In genomic region chr13:73304729-73305128, GRCm38 (mm10) we compare ENCODE assay signal across 25 mouse cellular contexts. TPM values are rescaled to one million over a fixed set of nuclear protein-coding genes. Genes with fewer than 3 reads are reported as not detected.
A peak's percentile ranks its signal among the peaks of the same experiment; 100 is the strongest.
DNase-seq lines count a peak whose midpoint lies in the region; ATAC-seq lines count a peak whose summit lies in the region.
"Had no signal": no experiment of that assay in that cellular context is flagged by ENCODE, and none has a peak within 500 bp of the region (broad histone marks: within the 10 kb centered on the region; RNA-seq: fewer than 3 reads in every experiment).

No protein-coding gene starts in this region.

- 57% methylated on average over 6 of the region's 6 CpGs for WGBS in forebrain, embryonic 12.5 days
- 53% methylated on average over 6 of the region's 6 CpGs for WGBS in forebrain, embryonic 15.5 days
- 37% methylated on average over 6 of the region's 6 CpGs for WGBS in heart, embryonic 15.5 days
- 53% methylated on average over 6 of the region's 6 CpGs for WGBS in midbrain, embryonic 10.5 days
- WGBS in midbrain, embryonic 13.5 days: 48% methylated on average over 6 of the region's 6 CpGs
- 33% methylated on average over 6 of the region's 6 CpGs for WGBS in intestine, embryonic 16.5 days

- H3K4me3 ChIP-seq in forebrain, embryonic 12.5 days (replicated peaks): no peak overlapping the region
- H3K4me3 ChIP-seq in forebrain, embryonic 15.5 days: no peak overlapping the region
- no peak overlapping the region for H3K4me3 ChIP-seq in heart, embryonic 15.5 days
- no peak overlapping the region for H3K4me3 ChIP-seq in midbrain, embryonic 10.5 days
- H3K4me3 ChIP-seq in midbrain, embryonic 13.5 days (replicated peaks): no peak overlapping the region
- H3K4me3 ChIP-seq in intestine, embryonic 16.5 days (ENCODE audit: low read length): no peak overlapping the region
- H3K4me3 ChIP-seq: embryonic facial prominence, embryonic 12.5 days; erythroblast, embryonic 14.5 days; limb, embryonic 13.5 days; megakaryocyte, embryonic 14.5 days had no signal

- H3K4me2 ChIP-seq in forebrain, embryonic 12.5 days: no peak overlapping the region
- no peak overlapping the region for H3K4me2 ChIP-seq in forebrain, embryonic 15.5 days (replicated peaks)
- H3K4me2 ChIP-seq in heart, embryonic 15.5 days: no peak overlapping the region
- no peak overlapping the region for H3K4me2 ChIP-seq in midbrain, embryonic 13.5 days (replicated peaks)
- H3K4me2 ChIP-seq in intestine, embryonic 16.5 days (ENCODE audit: low read depth, low read length): no peak overlapping the region
- H3K4me2 ChIP-seq: embryonic facial prominence, embryonic 12.5 days; hindbrain, embryonic 14.5 days; limb, embryonic 13.5 days had no signal

- peaks cover 27% of the 10 kb centered on the region for H3K27me3 ChIP-seq in forebrain, embryonic 12.5 days
- no peaks in the 10 kb centered on the region for H3K27me3 ChIP-seq in forebrain, embryonic 15.5 days
- H3K27me3 ChIP-seq in heart, embryonic 15.5 days: 0 out of 2 replicates have a peak, but pooled peaks cover 2% of the 10 kb centered on the region
- peaks cover 47% of the 10 kb centered on the region for H3K27me3 ChIP-seq in midbrain, embryonic 10.5 days (ENCODE audit: low read depth, poor library complexity, severe bottlenecking)
- peaks cover 33% of the 10 kb centered on the region for H3K27me3 ChIP-seq in midbrain, embryonic 13.5 days
- no peaks in the 10 kb centered on the region for H3K27me3 ChIP-seq in intestine, embryonic 16.5 days (replicated peaks; ENCODE audit: control insufficient read depth, insufficient read depth, low read length)

- peaks cover 24% of the 10 kb centered on the region for H3K4me1 ChIP-seq in forebrain, embryonic 12.5 days
- H3K4me1 ChIP-seq in forebrain, embryonic 15.5 days: peaks cover 8% of the 10 kb centered on the region; the same call in 1 of the 2 replicates
- peaks cover 24% of the 10 kb centered on the region for H3K4me1 ChIP-seq in heart, embryonic 15.5 days (replicated peaks)
- peaks cover 37% of the 10 kb centered on the region for H3K4me1 ChIP-seq in midbrain, embryonic 10.5 days
- H3K4me1 ChIP-seq in midbrain, embryonic 13.5 days (replicated peaks): peaks cover 31% of the 10 kb centered on the region
- peaks cover 9% of the 10 kb centered on the region; the same call in 1 of the 2 replicates for H3K4me1 ChIP-seq in intestine, embryonic 16.5 days (ENCODE audit: control insufficient read depth, insufficient read depth, low read length)
- H3K4me1 ChIP-seq: embryonic facial prominence, embryonic 12.5 days; limb, embryonic 13.5 days had no signal

- no peaks in the 10 kb centered on the region for H3K9me3 ChIP-seq in forebrain, embryonic 12.5 days
- no peaks in the 10 kb centered on the region for H3K9me3 ChIP-seq in forebrain, embryonic 15.5 days
- no peaks in the 10 kb centered on the region for H3K9me3 ChIP-seq in heart, embryonic 15.5 days (replicated peaks)
- no peaks in the 10 kb centered on the region for H3K9me3 ChIP-seq in midbrain, embryonic 10.5 days (replicated peaks)
- no peaks in the 10 kb centered on the region for H3K9me3 ChIP-seq in midbrain, embryonic 13.5 days
- H3K9me3 ChIP-seq in intestine, embryonic 16.5 days (ENCODE audit: control insufficient read depth, low read length): no peaks in the 10 kb centered on the region
- H3K9me3 ChIP-seq: embryonic facial prominence, embryonic 12.5 days; limb, embryonic 13.5 days; megakaryocyte, embryonic 14.5 days had no signal

- peak overlapping the region; percentile 42; the same call in 1 of the 2 replicates for H3K27ac ChIP-seq in forebrain, embryonic 12.5 days
- H3K27ac ChIP-seq in forebrain, embryonic 15.5 days (replicated peaks): no peak overlapping the region
- peak overlapping the region; percentile 64 for H3K27ac ChIP-seq in heart, embryonic 15.5 days
- H3K27ac ChIP-seq in midbrain, embryonic 10.5 days (replicated peaks): peak overlapping the region; percentile 78; the same call in 1 of the 2 replicates
- H3K27ac ChIP-seq in midbrain, embryonic 13.5 days: no peak overlapping the region
- H3K27ac ChIP-seq in intestine, embryonic 16.5 days (ENCODE audit: low read length): no peak overlapping the region; the same call in 1 of the 2 replicates
- H3K27ac ChIP-seq: embryonic facial prominence, embryonic 12.5 days; hindbrain, embryonic 14.5 days; kidney, postnatal 0 days; limb, embryonic 13.5 days had no signal

- no peak for DNase-seq in heart, adult 18-20 months
- DNase-seq in midbrain, embryonic 10.5 days (ENCODE audit: low spot score): no peak
- DNase-seq in lung, postnatal 10 days: no peak
- DNase-seq: adrenal gland, postnatal 36 days; cerebellum, adult 18-20 months; cerebellum, postnatal 25 days; kidney, adult 18-20 months; right cerebral cortex, adult 18-20 months had no signal

- no peak overlapping the region for H3K9ac ChIP-seq in forebrain, embryonic 12.5 days
- no peak overlapping the region for H3K9ac ChIP-seq in forebrain, embryonic 15.5 days (replicated peaks)
- no peak overlapping the region for H3K9ac ChIP-seq in heart, embryonic 15.5 days
- H3K9ac ChIP-seq in midbrain, embryonic 13.5 days (replicated peaks): no peak overlapping the region
- H3K9ac ChIP-seq in intestine, embryonic 16.5 days (ENCODE audit: low read depth, low read length): no peak overlapping the region; the same call in 1 of the 2 replicates
- H3K9ac ChIP-seq: embryonic facial prominence, embryonic 12.5 days; hindbrain, embryonic 14.5 days; limb, embryonic 13.5 days had no signal

- ATAC-seq in forebrain, embryonic 12.5 days (ENCODE audit: low FRiP score): no peak
- ATAC-seq in forebrain, embryonic 15.5 days (replicated peaks): no peak
- ATAC-seq in heart, embryonic 15.5 days (replicated peaks; ENCODE audit: insufficient number of reproducible peaks, insufficient read depth, low FRiP score, low read depth): no peak
- no peak for ATAC-seq in midbrain, embryonic 13.5 days
- peak; percentile 39 for ATAC-seq in intestine, embryonic 16.5 days

- no peaks in the 10 kb centered on the region for H3K36me3 ChIP-seq in forebrain, embryonic 12.5 days (replicated peaks)
- no peaks in the 10 kb centered on the region for H3K36me3 ChIP-seq in forebrain, embryonic 15.5 days
- H3K36me3 ChIP-seq in heart, embryonic 15.5 days: no peaks in the 10 kb centered on the region
- no peaks in the 10 kb centered on the region for H3K36me3 ChIP-seq in midbrain, embryonic 10.5 days
- H3K36me3 ChIP-seq in midbrain, embryonic 13.5 days: no peaks in the 10 kb centered on the region
- no peaks in the 10 kb centered on the region for H3K36me3 ChIP-seq in intestine, embryonic 16.5 days (ENCODE audit: control insufficient read depth, insufficient read depth, low read length)
- H3K36me3 ChIP-seq: embryonic facial prominence, embryonic 12.5 days; limb, embryonic 13.5 days had no signal

RNA-seq across cellular contexts. Expression of gene Mrpl36, which starts 23.6 kb away (rescaled TPM):
- 110 and 115 TPM in 2 replicates for polyA plus RNA-seq in forebrain, embryonic 12.5 days (2016; fragmentation: Nextera tagmentation; extraction: Ambion mirVana)
- 91.0 and 99.8 TPM in 2 replicates for polyA plus RNA-seq in forebrain, embryonic 15.5 days (2015; fragmentation: Nextera tagmentation; extraction: Ambion mirVana)
- polyA plus RNA-seq in heart, embryonic 15.5 days (2015; fragmentation: Nextera tagmentation; extraction: Ambion mirVana): 117 and 140 TPM in 2 replicates
- total RNA-seq in heart, adult 18-20 months (2021): 10 to 100 TPM; 57.0 to 61.7 TPM
- polyA plus RNA-seq in midbrain, embryonic 10.5 days (2016; fragmentation: Nextera tagmentation; extraction: Ambion mirVana): 130 and 149 TPM in 2 replicates
- 96.1 and 101 TPM in 2 replicates for polyA plus RNA-seq in midbrain, embryonic 13.5 days (2015; fragmentation: Nextera tagmentation; extraction: Ambion mirVana)
- polyA plus RNA-seq in intestine, embryonic 16.5 days (2015; fragmentation: Nextera tagmentation; extraction: Ambion mirVana): 152 and 158 TPM in 2 replicates

RNA-seq across cellular contexts. Expression of gene Ndufs6, which starts 23.6 kb away (rescaled TPM):
- polyA plus RNA-seq in forebrain, embryonic 12.5 days (2016; fragmentation: Nextera tagmentation; extraction: Ambion mirVana): 302 and 309 TPM in 2 replicates
- 357 and 367 TPM in 2 replicates for polyA plus RNA-seq in forebrain, embryonic 15.5 days (2015; fragmentation: Nextera tagmentation; extraction: Ambion mirVana)
- 637 and 761 TPM in 2 replicates for polyA plus RNA-seq in heart, embryonic 15.5 days (2015; fragmentation: Nextera tagmentation; extraction: Ambion mirVana)
- total RNA-seq in heart, adult 18-20 months (2021): 1,000 to 10,000 TPM; 1,249 to 1,336 TPM
- polyA plus RNA-seq in midbrain, embryonic 10.5 days (2016; fragmentation: Nextera tagmentation; extraction: Ambion mirVana): 386 and 389 TPM in 2 replicates
- polyA plus RNA-seq in midbrain, embryonic 13.5 days (2015; fragmentation: Nextera tagmentation; extraction: Ambion mirVana): 362 and 373 TPM in 2 replicates
- 516 and 539 TPM in 2 replicates for polyA plus RNA-seq in intestine, embryonic 16.5 days (2015; fragmentation: Nextera tagmentation; extraction: Ambion mirVana)

RNA-seq across cellular contexts. Expression of gene Irx4, which starts 44.5 kb away (rescaled TPM):
- polyA plus RNA-seq in forebrain, embryonic 12.5 days (2016; fragmentation: Nextera tagmentation; extraction: Ambion mirVana): 0.53 and 1.0 TPM in 2 replicates
- 0.09 TPM in 1 of 2 replicates, not detected in the other for polyA plus RNA-seq in forebrain, embryonic 15.5 days (2015; fragmentation: Nextera tagmentation; extraction: Ambion mirVana)
- polyA plus RNA-seq in heart, embryonic 15.5 days (2015; fragmentation: Nextera tagmentation; extraction: Ambion mirVana): 40.3 and 44.3 TPM in 2 replicates
- 10 to 100 TPM; 19.8 to 28.7 TPM for total RNA-seq in heart, adult 18-20 months (2021)
- polyA plus RNA-seq in midbrain, embryonic 10.5 days (2016; fragmentation: Nextera tagmentation; extraction: Ambion mirVana): 1.3 and 1.7 TPM in 2 replicates
- polyA plus RNA-seq in midbrain, embryonic 13.5 days (2015; fragmentation: Nextera tagmentation; extraction: Ambion mirVana): 1.2 and 1.5 TPM in 2 replicates
- polyA plus RNA-seq in intestine, embryonic 16.5 days (2015; fragmentation: Nextera tagmentation; extraction: Ambion mirVana): 0.42 and 0.44 TPM in 2 replicates
- total RNA-seq: adrenal gland, postnatal 36 days; gastrocnemius, adult 8-10 months; granulocyte monocyte progenitor cell, adult 5-6 weeks; layer of hippocampus, postnatal 25 days; left cerebral cortex, postnatal 10 days; monocyte, adult 5-6 weeks had no signal
- polyA plus RNA-seq: erythroblast, embryonic 14.5 days; liver, embryonic 16.5 days had no signal

Comparison
In these comparisons a context has a peak if more than half of its experiments do, and no peak if none do; other contexts are left out.
1. H3K27ac ChIP-seq: peak in forebrain, embryonic 12.5 days (single experiment), heart, embryonic 15.5 days (single experiment) and midbrain, embryonic 10.5 days (single experiment); none in forebrain, embryonic 15.5 days (single experiment), midbrain, embryonic 13.5 days (single experiment) and intestine, embryonic 16.5 days (single experiment).
2. RNA of gene Irx4, which starts 44.5 kb away (polyA plus RNA-seq): 40.3 to 44.3 TPM in heart, embryonic 15.5 days; 1.3 to 1.7 TPM in midbrain, embryonic 10.5 days, 1.2 to 1.5 TPM in midbrain, embryonic 13.5 days, 0.53 to 1.0 TPM in forebrain, embryonic 12.5 days, 0.42 to 0.44 TPM in intestine, embryonic 16.5 days and 0.09 TPM in forebrain, embryonic 15.5 days; every median in the first group is over 10 times any median in the second.